Mouse (Mus musculus) kidney, adult 8-10 months (tissue): ENCODE measurements around the gene Vmn2r11.
A peak's percentile ranks its signal among the peaks of the same experiment; 100 is the strongest.
"Not testable (repeated sequence)": the region's sequence is repeated elsewhere in the genome, so short reads cannot be mapped to it uniquely, and the experiment has no call there.

ENCODE experiments used
- DNase-seq, 2 experiments: peaks; one replicate each; pipeline ENCODE4 v3.0.0; 2022

Vmn2r11 gene

GRCm38 (mm10) chr5:109059469-109059868 lies at the start of gene Vmn2r11:
Vmn2r11 (minus strand) TSS chr5:109059569.
- not testable (repeated sequence) for DNase-seq

- DNase-seq: not testable (repeated sequence)
Measured at GRCm38 (mm10) chr5:109097850-109098249, 38.5 kb upstream of the Vmn2r11 start, which contains the start of gene Vmn2r12. Vmn2r12 (minus strand) TSS chr5:109097950.

- DNase-seq: not testable (repeated sequence)
Measured at GRCm38 (mm10) chr5:109096482-109096881, 37.1 kb upstream of the Vmn2r11 start.

GRCm38 (mm10) chr5:109072016-109072415 lies 12.6 kb upstream of the Vmn2r11 start:
- DNase-seq: not testable (repeated sequence)

GRCm38 (mm10) chr5:109055286-109055685 lies 4.1 kb downstream of the Vmn2r11 start:
- no peak for DNase-seq

- peak in 1 of 2 experiments; percentile 1 for DNase-seq
Measured at GRCm38 (mm10) chr5:109032591-109032990, 26.8 kb downstream of the Vmn2r11 start.

GRCm38 (mm10) chr5:109006427-109006826 lies 52.9 kb downstream of the Vmn2r11 start, which contains the start of gene Vmn2r10:
Vmn2r10 (minus strand) TSS chr5:109006527.
- DNase-seq: not testable (repeated sequence)
